Comparison of ENCODE assay signal across 11 mouse cellular contexts in genomic region chr2:141587290-141587689, GRCm38 (mm10).
DNase-seq lines count a peak whose midpoint lies in the region.
"Had no signal": no experiment of that assay in that cellular context is flagged by ENCODE, and none has a peak within 500 bp of the region (broad histone marks: within the 10 kb centered on the region; RNA-seq: fewer than 3 reads in every experiment).

No protein-coding gene starts in this region.

- DNase-seq in heart, adult 11 months, result peak; percentile 78
- DNase-seq in heart, postnatal 25 days (ENCODE audit: low spot score), result no peak
- peak; percentile 7 for DNase-seq in 416B (ENCODE audit: low read depth)
- peak; percentile 1 to 6 for DNase-seq in heart, adult 9 months (ENCODE audit: low spot score in 2 of 2)
- DNase-seq in left cerebral cortex, postnatal 25 days (ENCODE audit: low spot score in 2 of 2), result peak; percentile 27 to 93
- no peak for DNase-seq in gastrocnemius, postnatal 4 days (ENCODE audit: low spot score in 2 of 2)
- DNase-seq in kidney, adult 9 months, result no peak
- DNase-seq in urinary bladder, adult 2 months (ENCODE audit: low spot score), result no peak
- DNase-seq: embryo, embryonic 11 days; lung, adult 2 months; thymus, adult 18-20 months had no signal

- intact Hi-C loops in heart, postnatal 25 days (cut with DNase I), result no loop called here
- intact Hi-C loops in left cerebral cortex, postnatal 25 days (cut with DNase I), result no loop called here

Comparison
In these comparisons a context has a peak if more than half of its experiments do, and no peak if none do; other contexts are left out.
1. DNase-seq: peak in heart, adult 11 months (single experiment), 416B (single experiment), heart, adult 9 months (2 of 2) and left cerebral cortex, postnatal 25 days (2 of 2); none in heart, postnatal 25 days (single experiment), gastrocnemius, postnatal 4 days (0 of 2), kidney, adult 9 months (single experiment) and urinary bladder, adult 2 months (single experiment).